Mouse (Mus musculus) yolk sac, embryonic 10.5 days (tissue): Measurements from ENCODE around the gene Prss53.
A peak's percentile ranks its signal among the peaks of the same experiment; 100 is the strongest.
"Not testable (repeated sequence)": the region's sequence is repeated elsewhere in the genome, so short reads cannot be mapped to it uniquely, and the experiment has no call there.

Experiments used
- DNase-seq: peaks from one replicate; pipeline ENCODE4 v3.0.0-alpha.2; 2017; ENCODE audit warnings: low spot score

Prss53 gene

DNA sequence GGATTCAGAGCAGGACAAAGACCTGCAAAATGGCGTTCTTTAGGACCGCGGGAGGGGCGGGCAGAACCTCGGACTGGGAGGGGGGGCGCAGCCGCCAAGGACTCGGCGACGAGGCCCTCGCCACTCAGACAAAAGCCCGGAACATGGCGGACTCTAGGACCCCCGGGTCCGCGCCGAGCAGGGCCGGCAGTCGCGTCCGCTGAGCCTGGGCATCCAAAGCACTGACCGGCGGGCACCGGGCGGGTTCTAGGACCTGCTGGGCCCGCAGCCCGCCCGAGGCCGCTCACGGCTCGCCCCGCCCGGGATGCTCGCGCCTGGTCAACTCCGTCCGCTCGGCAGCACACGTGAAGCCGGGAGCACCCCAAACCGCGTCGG lies 15.2 kb downstream of the Prss53 start:
- peak; percentile 93 for DNase-seq

DNA sequence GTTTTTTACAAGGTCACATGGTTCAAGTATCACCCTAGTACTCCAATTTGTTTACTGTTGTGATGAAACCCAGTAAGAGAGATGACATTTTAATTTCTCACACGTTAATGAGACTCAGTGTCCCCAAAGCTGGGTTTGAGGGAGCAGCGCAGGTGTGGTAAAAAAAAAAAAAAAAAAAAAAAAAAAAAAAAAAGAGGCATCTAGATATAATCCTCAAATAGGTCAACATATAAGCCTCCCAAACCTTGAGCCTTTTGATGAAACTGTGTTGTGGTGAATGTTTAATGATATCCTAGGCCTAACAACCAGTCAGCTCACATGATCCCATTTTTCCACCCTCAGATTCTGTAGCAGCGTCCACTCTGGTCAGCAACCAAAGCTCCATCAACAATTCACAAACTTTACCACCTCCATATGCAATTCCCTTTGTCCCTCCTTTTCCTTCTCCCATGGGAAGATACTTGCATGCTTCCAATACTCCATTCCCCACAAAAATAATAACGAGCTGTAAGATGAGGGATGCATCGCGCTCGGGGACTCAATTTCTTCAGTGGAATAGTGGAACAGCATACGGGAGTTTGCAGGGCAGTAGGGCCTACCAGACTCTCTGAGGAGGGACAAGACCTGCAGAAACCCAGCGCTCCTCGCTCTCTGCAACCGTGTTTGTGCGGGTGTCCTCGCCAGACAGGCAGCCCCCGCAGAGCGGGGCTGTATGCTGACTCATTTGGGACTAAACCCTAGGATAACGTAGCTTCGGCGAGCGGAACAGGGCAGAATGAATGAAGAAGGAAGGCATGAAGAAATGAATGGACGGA lies 15.8 kb downstream of the Prss53 start:
- DNase-seq: no peak

DNA sequence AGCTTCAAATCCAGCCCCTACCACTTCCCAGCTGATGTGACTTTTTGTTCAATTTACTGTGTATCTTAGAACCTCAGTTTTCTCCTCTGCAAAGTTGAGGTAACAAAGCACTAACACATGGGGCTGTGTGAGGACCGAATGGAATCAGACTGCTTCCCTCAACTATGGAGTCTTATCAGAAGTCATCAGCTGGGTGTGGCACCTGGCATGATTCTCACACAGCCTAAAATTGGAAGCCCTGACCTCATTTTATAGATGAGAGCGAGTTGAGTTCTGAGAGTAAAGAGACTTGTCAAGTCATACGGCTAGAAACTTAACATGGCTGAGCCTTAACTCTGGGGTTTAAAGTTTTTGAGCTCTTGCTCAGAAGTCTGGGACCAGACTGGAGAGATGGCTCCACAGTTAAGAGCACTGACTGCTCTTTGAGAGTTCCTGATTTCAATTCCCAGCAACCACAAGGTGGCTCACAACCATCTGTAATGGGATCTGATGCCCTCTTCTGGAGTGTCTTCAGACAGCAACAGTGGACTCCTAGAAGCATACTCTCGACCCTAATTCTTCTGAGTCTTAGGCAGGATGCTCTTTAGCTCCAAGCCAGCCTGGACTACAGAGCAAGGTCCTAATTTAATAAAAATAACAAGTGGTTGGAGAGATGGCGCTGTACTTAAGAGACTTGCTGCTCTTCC lies 20.5 kb downstream of the Prss53 start:
- DNase-seq: no peak

DNA sequence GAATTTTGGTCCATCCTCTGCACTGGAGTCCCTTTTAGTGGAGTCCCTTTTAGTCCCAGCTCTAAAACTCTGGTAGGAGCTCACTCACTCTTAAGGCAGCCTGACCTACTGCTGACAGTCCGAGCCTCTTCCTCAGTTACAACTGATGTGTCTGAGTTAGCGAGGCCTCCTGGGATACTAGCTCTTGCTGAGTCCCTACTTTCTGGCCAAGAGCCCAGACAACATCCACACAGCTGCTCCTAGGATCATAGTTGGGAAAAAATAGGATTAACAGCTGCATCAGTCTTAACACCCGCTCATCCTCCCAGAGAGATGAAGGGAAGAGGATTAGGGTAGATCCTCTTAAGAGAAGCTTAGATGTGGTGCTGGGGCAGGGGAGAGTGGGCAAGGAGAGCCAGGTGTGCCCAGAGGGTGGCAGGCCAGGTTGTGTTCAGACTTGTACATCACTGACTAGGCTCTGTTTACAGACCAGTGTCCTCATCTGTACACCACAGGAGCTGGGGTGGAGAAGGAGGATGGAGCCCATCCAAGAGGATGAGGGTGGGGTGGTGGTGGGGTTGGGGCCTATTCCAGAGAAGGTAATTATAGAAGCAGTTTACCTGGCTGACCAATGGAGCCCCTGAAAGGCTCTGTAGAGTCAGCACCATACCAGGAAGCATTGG lies 21.5 kb downstream of the Prss53 start:
- DNase-seq: no peak

DNA sequence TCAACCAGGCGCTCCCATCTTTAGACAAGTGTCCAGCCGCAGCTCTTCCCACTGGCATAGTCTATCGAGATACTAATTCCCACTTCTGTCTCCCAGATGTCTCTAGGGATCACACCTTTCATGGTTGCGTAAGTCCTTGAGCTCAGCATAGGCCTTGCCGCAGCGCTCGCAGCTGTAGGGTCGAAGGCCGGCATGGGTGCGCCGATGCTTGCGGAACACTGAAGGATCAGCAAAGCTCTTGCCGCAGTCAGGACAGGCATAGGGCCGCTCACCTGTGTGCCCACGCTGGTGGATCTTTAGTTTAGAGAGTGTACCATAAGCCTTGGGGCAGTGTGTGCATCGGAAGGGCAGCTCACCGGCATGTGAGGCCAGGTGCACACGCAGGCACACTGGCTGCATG lies 23.1 kb downstream of the Prss53 start:
- no peak for DNase-seq

- no peak for DNase-seq
Measured at GRCm38 (mm10) chr7:127866434-127866833, 24.3 kb downstream of the Prss53 start.

DNA sequence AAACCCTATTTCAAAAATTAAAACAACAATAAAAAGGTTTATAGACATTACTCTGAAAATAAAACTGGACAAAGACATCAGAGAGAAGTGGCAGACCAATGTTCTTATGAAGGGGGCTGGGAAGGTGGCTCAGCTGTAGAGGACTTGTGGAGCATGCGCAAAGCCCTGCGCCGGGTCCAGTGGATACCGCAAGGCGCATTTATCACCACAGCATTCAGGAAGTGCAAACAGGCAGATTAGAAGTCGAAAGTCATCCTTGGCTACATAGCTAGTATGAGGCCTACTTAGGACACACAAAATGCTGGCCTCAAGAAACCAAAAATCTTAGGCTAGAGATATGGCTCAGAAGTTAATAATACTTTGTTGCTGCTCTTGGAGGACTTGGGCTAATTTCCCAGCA lies 32.5 kb downstream of the Prss53 start:
- DNase-seq: no peak

GRCm38 (mm10) chr7:127850906-127851305 lies 39.9 kb downstream of the Prss53 start:
- no peak for DNase-seq

DNA sequence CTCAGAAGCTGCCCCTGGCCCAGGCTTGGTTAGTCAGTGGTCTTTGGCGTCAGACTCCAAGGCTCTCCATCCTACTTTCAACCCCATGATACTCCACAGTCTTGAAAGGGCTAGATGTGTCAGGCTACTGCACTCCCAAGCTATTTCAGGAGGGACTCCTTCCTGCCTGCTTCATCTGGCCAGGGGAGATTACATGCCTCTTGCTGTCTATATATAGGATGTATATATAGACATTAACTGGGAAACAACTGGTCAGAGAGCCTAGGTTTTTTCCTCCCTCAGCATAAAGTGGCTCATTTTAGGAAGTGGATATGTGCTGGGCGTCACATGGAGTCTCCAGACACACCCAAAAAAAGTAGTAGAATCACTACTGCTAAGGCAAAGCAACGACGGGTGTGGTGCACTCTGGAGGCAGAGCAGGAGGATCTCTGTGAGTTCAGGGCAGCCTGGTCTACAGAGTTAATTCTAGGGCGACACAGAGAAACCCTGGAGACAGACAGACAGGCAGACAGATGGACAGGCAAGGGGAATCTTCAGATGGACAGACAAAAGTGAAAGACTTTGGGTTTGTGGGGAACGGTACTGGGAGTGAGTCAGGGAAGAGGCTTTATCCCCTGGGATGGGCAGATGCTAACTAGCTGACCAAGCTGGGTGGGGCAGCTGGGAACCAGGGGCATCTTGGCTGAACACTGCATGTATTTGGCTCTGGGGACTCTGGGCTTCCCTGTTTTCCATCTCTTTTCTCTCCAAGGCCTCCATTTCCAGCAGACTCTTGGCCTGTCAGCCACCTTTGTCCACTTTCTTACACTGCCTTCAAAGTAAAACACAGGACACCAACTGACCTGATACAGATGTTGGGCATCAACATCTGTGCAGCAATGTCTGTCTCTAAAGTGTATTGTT lies 40.5 kb downstream of the Prss53 start:
- DNase-seq: no peak

DNA sequence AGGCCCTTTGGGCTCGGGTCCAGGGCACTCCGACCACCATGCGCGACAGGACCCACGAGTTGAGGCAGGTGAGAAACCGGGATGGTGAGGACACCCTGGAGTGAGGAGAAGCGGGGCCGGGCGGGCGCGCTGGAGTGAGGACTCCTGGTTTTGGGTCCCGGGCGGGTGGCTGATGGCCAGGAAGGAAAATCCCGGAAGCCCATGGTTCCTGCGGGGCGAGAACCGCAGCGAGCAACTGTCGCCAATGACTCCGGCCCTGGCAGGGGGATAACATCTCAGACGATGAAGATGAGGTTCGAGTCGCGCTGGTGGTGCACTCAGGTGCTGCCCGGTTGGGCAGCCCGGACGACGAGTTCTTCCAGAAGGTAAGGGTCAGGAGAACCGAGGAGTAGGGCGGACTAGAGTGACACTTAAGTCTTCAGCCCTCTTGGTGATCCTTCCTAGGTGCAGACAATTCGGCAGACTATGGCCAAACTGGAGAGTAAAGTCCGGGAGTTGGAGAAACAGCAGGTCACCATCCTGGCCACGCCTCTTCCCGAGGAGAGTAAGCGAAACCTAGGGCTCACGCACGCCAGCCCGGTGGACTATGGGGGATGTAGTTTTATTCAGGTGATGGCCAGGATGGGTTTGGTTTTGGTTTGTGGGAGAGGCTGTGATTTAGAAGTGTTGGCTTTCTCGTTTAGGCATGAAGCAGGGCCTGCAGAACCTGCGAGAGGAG lies 48.6 kb downstream of the Prss53 start:
- DNase-seq: peak; percentile 81

DNA sequence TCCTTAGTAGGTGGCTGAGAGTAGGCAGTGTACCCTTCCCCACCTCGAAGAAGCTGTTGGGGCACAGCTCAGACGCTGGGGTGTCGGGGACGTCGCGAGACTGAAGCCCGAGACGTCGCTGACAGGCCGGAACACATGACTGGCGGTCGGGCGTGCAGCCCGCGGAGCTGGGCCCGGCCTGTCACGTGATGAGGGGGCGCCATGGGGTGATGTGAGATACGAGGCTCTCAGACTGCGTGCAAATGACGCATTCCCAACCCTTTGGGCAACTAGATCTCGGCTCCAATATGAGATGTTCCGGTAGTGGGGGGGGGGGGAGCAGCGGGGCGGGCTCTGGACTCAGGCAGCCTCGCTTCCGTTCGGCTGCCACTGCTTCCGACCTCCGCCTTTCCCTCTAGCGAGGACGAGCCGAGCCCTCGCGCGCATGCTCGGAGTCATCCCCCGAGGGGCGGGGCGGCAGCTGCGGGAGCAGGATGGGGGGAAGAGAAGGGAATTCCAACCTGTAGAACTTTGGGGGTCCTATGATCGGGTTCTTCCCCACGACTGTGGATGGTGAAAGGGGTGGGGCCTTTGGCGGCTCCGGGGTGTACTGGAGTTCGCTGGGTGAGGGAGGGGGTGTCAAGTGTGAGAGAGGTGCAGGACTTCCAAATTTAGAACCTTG lies 49.3 kb downstream of the Prss53 start:
- DNase-seq: peak; percentile 91

DNA sequence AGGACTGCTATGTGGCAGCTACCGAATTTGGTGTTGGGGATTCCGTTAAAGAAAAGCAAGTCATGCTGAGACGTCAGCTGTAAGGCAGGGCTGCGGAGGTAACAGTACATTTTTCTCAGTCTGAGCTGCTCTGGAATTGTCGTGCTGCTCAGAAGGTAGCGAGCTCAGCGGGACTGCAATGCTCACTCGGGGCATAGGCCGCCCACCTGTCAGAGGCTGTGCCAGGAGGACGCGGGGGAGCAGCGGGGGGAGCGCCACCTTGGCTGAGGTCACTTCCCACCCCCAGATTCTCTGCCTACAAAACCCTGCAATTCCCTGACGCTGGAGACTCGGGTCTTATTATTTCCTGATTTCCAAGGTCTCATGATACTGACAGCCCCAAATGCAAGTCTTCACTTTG lies 49.9 kb downstream of the Prss53 start:
- no peak for DNase-seq

DNA sequence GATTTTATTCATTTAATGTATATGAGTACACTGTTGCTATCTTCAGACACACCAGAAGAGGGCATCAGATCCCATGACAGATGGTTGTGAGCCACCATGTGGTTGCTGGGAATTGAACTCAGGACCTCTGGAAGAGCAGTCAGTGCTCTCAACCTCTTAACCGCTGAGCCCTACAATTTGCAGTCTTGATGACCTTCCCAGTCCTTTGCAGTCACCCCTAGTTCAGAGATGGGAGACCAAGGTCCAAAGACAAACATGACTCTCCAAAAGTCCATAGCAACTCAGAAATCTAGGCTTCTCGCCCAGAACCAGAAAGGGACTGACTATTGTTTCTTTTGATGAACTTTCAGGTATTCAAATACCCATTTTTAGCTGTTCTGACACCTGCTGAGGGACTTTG lies 50.7 kb downstream of the Prss53 start:
- not testable (repeated sequence) for DNase-seq

DNA sequence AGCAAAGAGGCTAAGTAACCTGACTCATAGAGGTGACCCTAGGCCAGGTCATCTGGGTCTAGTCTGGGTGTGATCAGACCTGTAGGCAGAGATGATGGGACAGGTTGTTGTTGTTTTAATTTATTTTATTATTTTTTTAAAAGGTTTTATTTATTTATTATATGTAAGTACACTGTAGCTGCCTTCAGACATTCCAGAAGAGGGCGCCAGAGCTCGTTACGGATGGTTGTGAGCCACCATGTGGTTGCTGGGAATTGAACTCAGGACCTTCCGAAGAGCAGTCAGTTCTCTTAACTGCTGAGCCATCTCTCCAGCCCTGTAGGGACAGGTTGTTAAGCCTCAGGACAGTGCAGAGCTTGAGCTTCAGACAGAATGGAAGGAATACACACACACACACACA lies 52.9 kb downstream of the Prss53 start:
- not testable (repeated sequence) for DNase-seq

DNA sequence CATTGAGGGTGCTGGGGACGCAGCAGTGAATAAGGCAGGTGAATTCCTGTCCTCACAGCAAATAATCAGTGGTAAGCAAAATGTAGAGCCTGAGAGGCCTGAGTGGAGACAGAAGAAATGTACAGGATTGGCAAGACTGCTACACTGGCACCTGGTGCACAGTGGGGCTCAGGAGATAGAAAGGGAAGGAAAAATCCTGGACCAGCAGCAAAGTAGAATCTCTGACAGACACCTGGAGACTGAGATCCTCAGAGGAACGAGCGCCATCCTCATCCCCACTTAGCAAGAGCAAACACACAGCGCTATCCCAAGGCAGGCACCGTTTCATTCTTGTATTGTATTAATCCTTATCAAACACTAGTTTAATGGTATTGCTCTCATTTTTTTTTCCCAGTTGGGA lies 53.3 kb downstream of the Prss53 start:
- no peak for DNase-seq
